Mouse (Mus musculus) layer of hippocampus, postnatal 36 days (tissue): ENCODE data around the gene Ntan1. TPM values are rescaled to one million over a fixed set of nuclear protein-coding genes. Genes with fewer than 3 reads are reported as not detected.

Experiments
- DNase-seq, 2 experiments: peaks; one replicate each; pipeline ENCODE4 v3.0.0; 2022
- microRNA-seq, 2 experiments: library from miRNA; unstranded; fragments of <30 nt; microRNA quantifications; one replicate each; pipeline ENCODE4 v1.2.0; 2021
- total RNA-seq, 2 experiments: library from RNA; stranded (reverse); gene quantifications; 2 replicates each; pipeline ENCODE4 v1.2.3; 2021

Ntan1 gene
- total RNA-seq, 2 experiments from 2014 or later: 78.6 to 95.1 TPM

DNA sequence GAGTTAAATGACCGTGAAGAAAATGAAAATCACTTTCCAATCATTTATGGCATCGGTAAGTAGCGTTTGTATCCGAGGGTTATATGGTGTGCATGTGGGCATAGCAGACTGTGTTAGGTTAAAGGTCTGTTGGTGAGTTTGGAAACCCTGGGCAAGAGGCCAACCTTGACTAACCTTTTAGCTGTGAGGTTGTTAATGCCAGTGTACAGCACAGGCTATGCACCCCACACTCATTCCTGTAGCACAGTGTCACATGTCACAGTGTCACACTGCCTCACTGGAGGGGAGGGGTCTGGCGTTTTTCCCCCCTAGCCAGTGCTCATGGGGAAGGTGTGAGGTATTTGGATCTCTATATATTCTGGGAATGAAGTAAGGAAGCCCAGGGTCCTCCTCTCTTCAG lies 13.0 kb downstream of the Ntan1 start:
- no peak for DNase-seq

DNA sequence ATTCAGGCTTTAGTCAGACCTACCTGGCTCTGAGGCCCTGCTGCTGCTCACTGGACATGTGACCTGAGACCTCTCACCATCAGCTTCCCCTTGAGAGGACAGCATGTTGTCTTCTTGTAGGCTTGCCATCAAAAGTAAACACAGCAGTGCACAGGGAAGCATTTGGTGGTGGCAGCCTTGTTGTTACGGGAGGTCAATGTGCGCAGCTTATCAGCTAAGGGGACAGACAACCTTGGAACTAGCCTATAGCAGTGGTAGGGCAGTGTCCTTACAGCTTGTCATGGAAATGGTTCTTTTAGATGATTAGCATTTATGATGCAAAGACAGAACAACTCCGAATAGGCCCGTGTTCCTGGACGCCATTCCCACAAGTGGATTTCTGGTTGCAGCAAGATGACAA lies 15.7 kb downstream of the Ntan1 start:
- no peak for DNase-seq

GRCm38 (mm10) chr16:13840056-13840455 lies 21.4 kb downstream of the Ntan1 start:
- no peak for DNase-seq

- DNase-seq: no peak
These were observed 22.3 kb downstream of the Ntan1 start for GRCm38 (mm10) chr16:13840956-13841355.

- no peak for DNase-seq
These were observed 26.4 kb downstream of the Ntan1 start for GRCm38 (mm10) chr16:13845031-13845430.

GRCm38 (mm10) chr16:13846675-13847074 lies 28.0 kb downstream of the Ntan1 start:
- no peak for DNase-seq

GRCm38 (mm10) chr16:13848310-13848709 lies 29.7 kb downstream of the Ntan1 start:
- DNase-seq: no peak

DNA sequence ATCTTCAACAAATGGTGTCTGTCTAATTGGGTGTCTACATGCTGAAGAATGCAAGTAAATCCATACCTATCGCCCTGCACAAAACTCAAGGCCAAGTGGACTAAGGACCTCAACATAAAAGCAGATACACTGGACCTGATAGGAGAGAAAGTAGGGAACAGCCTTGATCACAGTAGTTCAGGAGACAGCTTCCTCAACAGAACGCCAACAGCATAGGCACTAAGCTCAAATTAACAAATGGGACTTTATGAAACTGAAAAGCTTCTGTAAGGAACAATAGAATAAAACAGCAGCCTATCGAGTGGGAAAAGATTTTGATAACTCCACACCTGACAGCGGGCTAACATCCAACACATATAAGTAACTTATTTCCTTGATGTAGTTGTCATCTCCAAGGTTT lies 32.8 kb downstream of the Ntan1 start:
- no peak for DNase-seq

DNA sequence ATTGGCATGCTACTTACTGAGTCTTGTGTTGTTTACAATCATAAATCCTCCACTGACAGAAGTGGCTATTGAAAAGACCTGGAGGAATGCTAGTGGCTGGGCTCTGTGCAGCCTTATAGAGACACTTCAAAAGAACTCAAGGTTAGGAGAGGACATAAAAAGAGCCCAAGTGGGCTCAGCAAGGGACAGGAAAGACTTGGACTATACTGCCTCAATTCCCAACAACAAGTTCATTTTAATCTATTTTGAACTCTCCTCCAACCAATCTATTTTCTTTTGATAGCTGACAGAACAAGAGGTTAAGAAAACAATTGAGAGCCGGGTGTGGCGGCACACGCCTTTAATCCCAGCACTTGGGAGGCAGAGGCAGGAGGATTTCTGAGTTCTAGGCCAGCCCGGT lies 35.2 kb downstream of the Ntan1 start:
- DNase-seq: no peak

- DNase-seq: no peak
These were observed 47.4 kb downstream of the Ntan1 start for GRCm38 (mm10) chr16:13866076-13866475.

DNA sequence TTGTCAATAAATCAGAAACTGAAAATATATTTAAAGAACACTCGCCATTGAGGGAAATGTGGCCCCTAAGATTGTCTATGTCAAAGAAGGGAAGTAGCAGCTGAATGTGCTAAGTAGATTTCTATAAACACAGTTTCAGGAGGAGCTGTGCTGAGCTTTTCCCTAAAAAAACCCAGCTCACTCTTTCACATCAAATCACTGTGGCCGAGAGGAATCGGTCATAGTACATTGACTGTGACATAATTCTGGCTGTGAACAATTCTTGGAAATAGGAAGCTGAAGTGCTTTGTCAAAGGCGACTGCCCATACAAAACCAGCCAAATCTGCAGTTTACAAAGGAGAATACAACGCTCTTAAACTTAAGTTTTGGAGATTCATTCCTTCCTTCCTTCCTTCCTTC lies 48.0 kb downstream of the Ntan1 start:
- no peak for DNase-seq

DNA sequence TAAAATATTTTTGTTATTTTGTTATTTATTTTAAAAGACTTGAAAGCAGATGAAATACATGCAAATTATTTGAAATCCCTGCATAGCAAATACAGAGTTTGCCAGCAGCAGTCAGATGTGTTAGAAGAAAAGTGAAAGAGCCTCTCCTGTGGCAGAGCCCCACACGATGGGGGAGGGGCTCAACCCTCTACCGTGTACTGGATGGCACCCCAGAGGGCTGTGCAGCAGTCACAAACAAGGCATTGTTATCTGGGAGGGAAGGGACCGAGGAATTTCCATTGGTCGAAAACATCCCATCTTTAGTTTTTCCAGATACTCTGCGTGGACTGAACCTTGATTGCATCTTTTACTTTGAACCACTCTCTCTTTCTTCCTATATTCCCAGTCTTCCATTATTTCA lies 48.8 kb downstream of the Ntan1 start:
- DNase-seq: peak; percentile 23 to 28

- DNase-seq: peak; percentile 4 to 5
These were observed 49.4 kb downstream of the Ntan1 start for GRCm38 (mm10) chr16:13867910-13868514.

- DNase-seq: no peak
These were observed 56.8 kb downstream of the Ntan1 start for GRCm38 (mm10) chr16:13875483-13875882.

DNA sequence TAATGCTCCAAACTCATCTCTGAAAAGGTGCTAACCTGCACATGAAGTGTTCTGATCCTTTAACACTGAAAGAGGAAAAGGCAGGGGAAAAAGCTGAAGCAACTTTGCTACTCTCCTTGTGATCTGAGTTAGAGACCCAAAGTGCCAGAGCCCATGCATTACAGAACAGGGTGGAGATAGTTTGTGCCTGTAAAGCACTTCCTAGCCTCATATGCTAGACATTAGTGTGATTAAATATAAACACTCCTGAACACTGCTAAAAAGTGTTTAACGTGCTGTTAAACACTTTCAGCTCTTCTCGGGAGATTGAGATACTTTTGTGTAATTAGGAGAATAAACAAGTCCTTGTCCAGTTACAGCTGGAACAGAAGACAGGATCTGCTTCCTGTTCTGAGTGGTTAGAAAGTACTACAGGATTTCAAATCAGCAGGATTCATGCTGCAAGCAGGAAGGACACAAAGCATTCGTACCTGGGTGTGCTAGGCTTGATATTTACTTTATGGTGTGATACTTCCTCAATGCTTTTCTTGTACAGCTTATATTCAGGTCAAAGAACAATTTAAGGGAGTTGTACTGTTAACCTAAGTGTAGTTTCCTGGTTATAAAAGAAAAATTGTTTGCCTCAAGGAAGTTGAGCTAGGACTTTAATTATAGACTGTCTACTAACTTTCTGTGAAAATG lies 64.6 kb downstream of the Ntan1 start:
- DNase-seq: no peak

Small RNA genes within 50 kb of the gene (microRNA-seq; reads per million reads assigned to microRNA genes)
- 0 reads per million in 2 experiments for gene Gm27734

Other genes starting within 250 kb of the Ntan1 start
- gene Parn, start 150.7 kb upstream of the Ntan1 start, total RNA-seq: 10 to 100 TPM; 24.2 to 25.4 TPM
- gene Bfar, start 147.0 kb upstream of the Ntan1 start, total RNA-seq: 10 to 100 TPM; 37.3 to 39.8 TPM
- gene 3110001I22Rik, start 146.9 kb upstream of the Ntan1 start, total RNA-seq: 1 to 10 TPM; 5.4 to 6.9 TPM
- gene Pla2g10, start 87.9 kb upstream of the Ntan1 start, total RNA-seq: not detected
- gene Rrn3, start 38.1 kb upstream of the Ntan1 start, total RNA-seq: 10 to 100 TPM; 51.2 to 51.4 TPM
- 10 to 100 TPM; 69.6 to 79.3 TPM for gene Pdxdc1, start 84.3 kb downstream of the Ntan1 start, total RNA-seq
- gene Mpv17l, start 84.3 kb downstream of the Ntan1 start, total RNA-seq: 10 to 100 TPM; 74.0 to 82.2 TPM
- gene 2900011O08Rik, start 167.8 kb downstream of the Ntan1 start, total RNA-seq: 100 to 1,000 TPM; 254 to 276 TPM
- gene Ifitm7, start 168.0 kb downstream of the Ntan1 start, total RNA-seq: 1 to 10 TPM; 1.4 TPM